Mouse (Mus musculus) liver, embryonic 18 days (tissue): ENCODE measurements around the gene Tmem202. TPM values are rescaled to one million over a fixed set of nuclear protein-coding genes. Genes with fewer than 3 reads are reported as not detected.

Experiments
- polyA plus RNA-seq: library from polyadenylated mRNA; depleted of rRNA; stranded (reverse); fragments of >200 nt; gene quantifications from 2 replicates; pipeline ENCODE4 v1.2.3, GENCODE M21; 2012; rRNA removed

Gene Tmem202
- 0.07 and 0.11 TPM in 2 replicates for polyA plus RNA-seq

GRCm38 (mm10) chr9:59539441-59540137 lies at the start of gene Tmem202, which contains the start of gene Hexa:
Gene Tmem202, minus strand, starts transcription at chr9:59539847.
Gene Hexa, plus strand, starts transcription at chr9:59539540.

DNA sequence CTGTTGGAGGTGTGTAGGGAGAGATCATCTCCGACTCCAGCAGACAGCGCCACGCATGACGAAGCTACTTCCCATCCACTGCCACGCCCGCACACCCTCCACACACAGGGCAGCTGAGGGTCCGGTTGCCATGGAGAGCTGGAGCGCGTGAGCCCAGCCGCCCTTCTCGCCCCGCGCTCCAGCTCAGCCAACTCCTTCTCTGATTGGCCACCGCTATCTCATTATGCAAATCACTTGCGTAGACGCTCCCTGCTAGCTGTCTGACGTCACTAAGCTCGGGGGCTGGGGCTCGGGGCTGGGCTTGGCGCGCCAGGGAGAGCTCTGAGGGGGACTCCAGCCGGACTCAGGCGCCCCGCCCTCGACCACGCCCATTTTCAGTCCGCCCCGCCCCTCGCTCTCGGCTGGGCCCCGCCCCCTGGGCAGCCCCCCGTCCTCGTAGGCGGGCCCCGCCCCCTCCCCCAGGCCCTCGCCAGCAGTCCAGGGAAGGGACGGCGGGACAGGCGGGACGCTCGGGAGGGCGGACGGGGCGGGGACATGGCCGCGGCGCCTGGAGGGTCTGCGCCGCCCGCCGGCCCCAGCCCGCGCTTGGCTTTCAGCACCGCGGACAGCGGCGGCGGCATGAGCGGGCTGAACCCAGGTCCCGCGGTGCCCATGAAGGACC lies 38.3 kb upstream of the Tmem202 start, which contains the start of gene Celf6:
Gene Celf6, plus strand, starts transcription at position 74 of the 661 bp plus-strand sequence.

GRCm38 (mm10) chr9:59486549-59487065 lies 53.0 kb downstream of the Tmem202 start, which contains the start of gene Arih1:
Gene Arih1, minus strand, starts transcription at chr9:59486618.

Other genes starting within 250 kb of the Tmem202 start
- 26.8 and 36.0 TPM in 2 replicates for gene Adpgk, start 248.3 kb downstream of the Tmem202 start, polyA plus RNA-seq
- 1.2 and 1.4 TPM in 2 replicates for gene Bbs4, start 186.3 kb downstream of the Tmem202 start, polyA plus RNA-seq
- gene Arih1, start 53.2 kb downstream of the Tmem202 start, polyA plus RNA-seq = 12.9 and 13.3 TPM in 2 replicates
- 27.6 and 29.3 TPM in 2 replicates for gene Hexa, start 307 bp downstream of the Tmem202 start, polyA plus RNA-seq
- gene Celf6, start 38.1 kb upstream of the Tmem202 start, polyA plus RNA-seq = not detected in 2 replicates
- gene Parp6, start 77.4 kb upstream of the Tmem202 start, polyA plus RNA-seq = 6.4 and 7.6 TPM in 2 replicates
- gene Pkm, start 116.5 kb upstream of the Tmem202 start, polyA plus RNA-seq = 137 and 139 TPM in 2 replicates
- gene Gramd2, start 140.3 kb upstream of the Tmem202 start, polyA plus RNA-seq = 0.67 and 0.74 TPM in 2 replicates
- gene Senp8, start 210.9 kb upstream of the Tmem202 start, polyA plus RNA-seq = 1.1 and 1.4 TPM in 2 replicates
- gene Myo9a, start 211.0 kb upstream of the Tmem202 start, polyA plus RNA-seq = 2.0 and 2.3 TPM in 2 replicates